Mouse (Mus musculus): ENCODE data around the gene Col9a1.

DNA sequence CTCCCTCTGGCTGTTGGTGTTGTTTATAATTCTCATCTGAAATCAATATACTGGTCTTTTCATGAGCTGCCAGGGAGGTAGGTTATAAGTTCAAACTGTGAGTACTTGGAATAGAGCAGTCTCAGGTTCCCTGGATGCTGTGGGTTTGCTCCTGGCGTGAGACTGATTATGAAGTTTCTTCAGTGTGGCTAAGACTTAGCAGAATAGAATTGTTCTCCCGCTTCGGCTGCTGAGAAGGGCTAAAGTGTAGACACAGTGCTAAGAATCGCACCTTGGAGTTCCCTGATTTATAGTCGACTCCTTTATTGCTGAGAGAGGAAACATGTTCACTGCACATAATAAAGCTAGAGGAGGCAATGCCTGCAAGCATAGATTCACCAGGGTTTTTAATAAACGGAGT lies 82.0 kb downstream of the Col9a1 start:
- TF ChIP-seq GATA1 (IDR thresholded peaks at IDR 0.05; ENCODE audit: low read length) (no peak), TAL1 (IDR thresholded peaks at IDR 0.05; ENCODE audit: low read length) (no peak)

Measured in erythroblast, embryonic 14.5 days (primary cell).